Mouse (Mus musculus) gastrocnemius, adult 8-10 months (tissue): ENCODE measurements around the gene Msrb1. TPM values are rescaled to one million over a fixed set of nuclear protein-coding genes. Genes with fewer than 3 reads are reported as not detected.

ENCODE experiments used
- total RNA-seq, 4 experiments: library from RNA; stranded (reverse); gene quantifications; 2 replicates each; pipeline ENCODE4 v1.2.4; 2022

The Msrb1 gene
- total RNA-seq, 4 experiments from 2014 or later = 144 to 160 (median 145) TPM

Other genes starting within 250 kb of the Msrb1 start
- under 1 TPM in 2 of 4 experiments, not detected in 2; 0.05 to 0.21 TPM for gene Caskin1, start 248.0 kb upstream of the Msrb1 start, total RNA-seq
- 10 to 100 TPM; 25.0 to 28.2 (median 26.2) TPM for gene Traf7, start 208.7 kb upstream of the Msrb1 start, total RNA-seq
- under 1 TPM in 1 of 4 experiments, not detected in 3; 0.27 TPM for gene Rab26, start 202.4 kb upstream of the Msrb1 start, total RNA-seq
- gene Pkd1, start 186.8 kb upstream of the Msrb1 start, total RNA-seq = 10 to 100 TPM; 14.6 to 20.4 (median 19.0) TPM
- 10 to 100 TPM; 75.8 to 86.4 (median 82.7) TPM for gene Tsc2, start 104.0 kb upstream of the Msrb1 start, total RNA-seq
- gene Nthl1, start 104.0 kb upstream of the Msrb1 start, total RNA-seq = 1 to 10 TPM; 1.8 to 3.4 (median 2.2) TPM
- gene Slc9a3r2, start 86.3 kb upstream of the Msrb1 start, total RNA-seq = 10 to 100 TPM; 17.8 to 38.4 (median 20.8) TPM
- gene Npw, start 78.2 kb upstream of the Msrb1 start, total RNA-seq = not detected
- 10 to 100 TPM; 22.4 to 27.6 (median 27.0) TPM for gene Zfp598, start 67.0 kb upstream of the Msrb1 start, total RNA-seq
- under 1 TPM in 1 of 4 experiments, not detected in 3; 0.17 TPM for gene Syngr3, start 46.7 kb upstream of the Msrb1 start, total RNA-seq
- 10 to 100 TPM; 38.2 to 54.4 (median 44.7) TPM for gene Gfer, start 40.5 kb upstream of the Msrb1 start, total RNA-seq
- under 1 TPM; 0.22 to 0.70 (median 0.42) TPM for gene Noxo1, start 40.4 kb upstream of the Msrb1 start, total RNA-seq
- gene Tbl3, start 29.0 kb upstream of the Msrb1 start, total RNA-seq = 10 to 100 TPM; 15.9 to 18.6 (median 17.1) TPM
- not detected for gene Rnf151, start 18.6 kb upstream of the Msrb1 start, total RNA-seq
- gene Rps2, start 18.5 kb upstream of the Msrb1 start, total RNA-seq = 100 to 1,000 TPM; 558 to 703 (median 654) TPM
- gene Ndufb10, start 12.2 kb upstream of the Msrb1 start, total RNA-seq = 100 to 1,000 TPM; 409 to 503 (median 459) TPM
- gene Rpl3l, start 8.8 kb upstream of the Msrb1 start, total RNA-seq = 100 to 1,000 TPM; 757 to 827 (median 779) TPM
- gene Hs3st6, start 16.3 kb downstream of the Msrb1 start, total RNA-seq = not detected
- not detected for gene Meiob, start 67.6 kb downstream of the Msrb1 start, total RNA-seq
- gene Hagh, start 103.5 kb downstream of the Msrb1 start, total RNA-seq = 10 to 100 TPM; 64.2 to 71.5 (median 68.6) TPM
- gene Fahd1, start 113.7 kb downstream of the Msrb1 start, total RNA-seq = 10 to 100 TPM; 41.7 to 53.2 (median 46.3) TPM
- gene Igfals, start 129.4 kb downstream of the Msrb1 start, total RNA-seq = 1 to 10 TPM; 2.9 to 3.8 (median 3.3) TPM
- gene Nubp2, start 149.7 kb downstream of the Msrb1 start, total RNA-seq = 10 to 100 TPM; 10.5 to 13.7 (median 11.9) TPM
- 10 to 100 TPM; 31.0 to 38.6 (median 35.4) TPM for gene Spsb3, start 150.0 kb downstream of the Msrb1 start, total RNA-seq
- 1 to 10 TPM; 6.6 to 8.7 (median 7.9) TPM for gene Eme2, start 158.4 kb downstream of the Msrb1 start, total RNA-seq
- 10 to 100 TPM; 70.5 to 82.3 (median 75.4) TPM for gene Mrps34, start 158.5 kb downstream of the Msrb1 start, total RNA-seq
- gene Nme3, start 159.9 kb downstream of the Msrb1 start, total RNA-seq = 10 to 100 TPM; 11.4 to 12.6 (median 12.0) TPM
- 10 to 100 TPM; 12.1 to 15.4 (median 13.7) TPM for gene Mapk8ip3, start 200.3 kb downstream of the Msrb1 start, total RNA-seq
- gene Jpt2, start 224.0 kb downstream of the Msrb1 start, total RNA-seq = 1 to 10 TPM; 5.1 to 8.5 (median 6.9) TPM